Mouse (Mus musculus): ENCODE data around the gene Fam189a2.

GRCm38 (mm10) chr19:23970374-23970773 is 60.4 kb downstream of the Fam189a2 start:
- no peak for TF ChIP-seq CTCF (IDR thresholded peaks at IDR 0.05; ENCODE audit: low read depth)
- no peak for TF ChIP-seq EP300 (IDR thresholded peaks at IDR 0.05; ENCODE audit: low read depth)

All from heart, postnatal 0 days (tissue).